Mouse (Mus musculus) gastrocnemius, postnatal 25 days (tissue): Measurements from ENCODE around the gene Nin. TPM values are rescaled to one million over a fixed set of nuclear protein-coding genes. Genes with fewer than 3 reads are reported as not detected.
A peak's percentile ranks its signal among the peaks of the same experiment; 100 is the strongest.

Source experiments
- DNase-seq: peaks from one replicate; pipeline ENCODE4 v3.0.0; 2022
- total RNA-seq, 2 experiments: library from RNA; stranded (reverse); gene quantifications; 1 replicate in 1 of 2; 2 replicates in 1 of 2; pipeline ENCODE4 v1.2.3; 2021

The Nin gene
- total RNA-seq, 2 experiments from 2014 or later: 20.4 to 20.9 TPM

DNA sequence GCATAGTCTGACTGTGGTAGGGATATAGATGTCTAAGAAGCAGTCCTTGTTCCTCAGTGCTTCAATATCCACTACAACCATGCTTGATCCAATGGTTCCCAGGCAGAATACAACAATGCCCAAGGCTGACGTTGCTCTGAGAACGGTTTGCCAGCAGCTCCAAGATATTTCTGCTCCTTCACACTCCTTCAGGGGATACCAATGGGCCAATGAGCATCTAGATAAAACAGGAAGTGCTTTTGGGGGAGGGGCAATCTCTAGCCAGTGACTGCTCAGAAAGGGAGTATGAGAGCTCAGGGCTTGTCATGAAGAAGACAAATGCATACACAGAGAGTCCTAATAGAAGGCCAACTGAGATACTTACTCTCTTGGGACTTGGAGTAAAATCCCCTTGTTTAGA lies 6.0 kb upstream of the Nin start:
- no peak for DNase-seq

DNA sequence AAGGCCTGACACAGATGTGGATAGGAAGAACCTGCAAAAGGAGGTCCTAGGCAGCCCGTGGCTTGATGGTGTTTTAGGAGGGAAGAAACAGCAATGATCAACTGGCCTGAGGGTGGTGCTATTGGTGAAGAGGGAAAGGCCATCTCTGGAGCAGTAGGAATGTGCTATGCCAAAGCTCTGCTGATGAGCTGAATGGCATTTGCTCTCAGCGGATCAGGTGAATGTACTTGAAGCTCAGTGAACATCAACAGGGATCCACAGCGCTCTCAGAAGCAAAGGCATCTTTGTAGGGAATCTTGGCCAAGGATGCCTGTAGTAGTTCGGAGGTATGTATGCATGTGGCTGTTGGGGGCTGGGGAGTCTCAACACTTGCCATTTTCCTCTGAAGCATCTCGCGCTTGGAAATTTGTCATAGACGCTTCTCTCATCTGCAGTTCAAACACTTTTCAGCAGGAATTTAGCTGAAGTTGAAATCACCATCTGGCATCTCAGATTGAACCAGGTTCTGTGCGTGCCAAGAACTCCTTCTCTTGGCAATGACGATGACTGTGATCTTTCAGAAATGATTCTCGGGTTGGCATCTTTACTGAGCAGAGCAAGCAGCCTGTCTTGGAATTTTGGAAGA lies 5.3 kb upstream of the Nin start:
- DNase-seq: no peak

DNA sequence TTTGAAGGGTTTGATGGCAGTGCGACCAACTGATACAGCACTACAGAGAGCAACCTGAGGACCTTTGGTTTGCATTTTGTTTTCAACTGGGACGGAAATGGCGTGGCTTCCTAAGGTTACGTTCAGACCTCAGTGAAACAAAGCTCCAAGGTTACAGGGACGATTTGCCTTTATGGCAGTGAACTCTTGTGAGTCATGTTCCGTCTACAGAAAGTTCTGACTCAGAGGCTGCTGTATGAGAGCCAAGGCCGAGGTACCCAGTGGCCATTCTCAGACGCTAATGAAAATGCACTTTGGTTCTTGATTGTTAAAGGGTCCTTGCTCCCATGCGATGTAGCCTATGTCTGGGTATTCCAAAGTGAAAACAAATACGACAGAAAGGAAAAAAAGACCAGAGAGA lies 3.6 kb upstream of the Nin start:
- no peak for DNase-seq

DNA sequence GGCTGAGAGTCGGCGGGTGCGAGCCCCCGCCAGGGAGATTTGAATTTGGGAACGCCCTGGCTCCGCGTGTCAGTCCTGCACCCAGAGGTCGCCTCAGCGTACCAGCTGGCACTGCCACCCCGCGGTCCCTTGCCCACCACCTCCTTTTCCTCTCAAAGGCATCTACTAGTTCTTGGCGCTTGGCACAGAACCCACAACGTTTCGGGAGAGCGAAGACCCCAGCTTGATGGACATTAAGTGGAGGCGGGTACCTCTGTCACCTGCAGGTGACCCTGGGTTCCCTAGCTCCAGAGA lies 1.5 kb downstream of the Nin start:
- no peak for DNase-seq

DNA sequence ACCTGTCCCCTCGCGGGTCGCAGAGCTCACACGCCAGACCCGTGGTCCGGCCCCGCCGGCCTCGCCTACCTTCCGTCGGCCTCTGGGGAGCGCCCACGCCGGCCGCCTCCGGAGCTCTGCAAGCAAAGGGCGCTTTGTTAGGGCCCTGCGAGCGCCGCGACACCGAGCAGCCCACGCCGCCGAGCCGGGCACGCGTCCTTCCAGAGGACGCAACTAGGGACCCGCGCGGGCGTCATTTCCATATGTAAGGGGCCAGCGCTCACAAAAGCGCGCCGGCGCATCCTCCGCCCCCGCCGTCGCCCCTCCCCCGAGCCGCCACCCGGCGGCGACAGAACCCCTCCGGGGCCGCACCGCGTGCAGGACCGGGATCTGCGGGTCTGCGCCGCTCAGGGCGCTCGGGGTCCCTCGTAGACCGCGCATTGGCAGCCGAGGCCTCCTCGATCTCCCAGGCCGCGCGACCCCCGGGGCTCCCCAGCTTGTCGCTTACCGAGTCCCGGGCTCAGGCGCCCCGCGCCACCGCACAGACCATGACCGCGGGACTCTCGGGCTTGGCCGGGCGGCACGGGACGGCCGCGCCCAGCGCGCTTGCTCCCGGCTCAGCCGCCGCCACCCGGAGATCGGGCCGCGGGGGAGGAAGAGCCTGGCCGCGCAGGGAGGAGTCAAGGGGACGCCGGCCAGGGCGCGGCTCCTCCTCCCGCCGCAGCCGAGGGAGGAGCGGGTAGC lies 2.0 kb downstream of the Nin start:
- DNase-seq: peak; percentile 83

DNA sequence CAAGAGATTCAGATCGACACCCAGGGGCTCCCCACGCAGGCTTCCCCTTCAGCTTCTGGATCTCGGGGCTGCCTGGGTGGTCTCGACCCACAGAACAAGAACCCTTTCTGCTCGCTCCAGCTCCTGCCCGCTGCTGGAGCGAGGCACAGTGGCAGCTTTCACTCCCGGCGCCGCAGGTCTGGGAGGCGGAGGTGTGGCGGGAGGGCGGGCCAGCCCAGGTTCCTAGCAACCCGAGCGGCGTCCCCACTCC lies 2.5 kb downstream of the Nin start:
- DNase-seq: no peak

DNA sequence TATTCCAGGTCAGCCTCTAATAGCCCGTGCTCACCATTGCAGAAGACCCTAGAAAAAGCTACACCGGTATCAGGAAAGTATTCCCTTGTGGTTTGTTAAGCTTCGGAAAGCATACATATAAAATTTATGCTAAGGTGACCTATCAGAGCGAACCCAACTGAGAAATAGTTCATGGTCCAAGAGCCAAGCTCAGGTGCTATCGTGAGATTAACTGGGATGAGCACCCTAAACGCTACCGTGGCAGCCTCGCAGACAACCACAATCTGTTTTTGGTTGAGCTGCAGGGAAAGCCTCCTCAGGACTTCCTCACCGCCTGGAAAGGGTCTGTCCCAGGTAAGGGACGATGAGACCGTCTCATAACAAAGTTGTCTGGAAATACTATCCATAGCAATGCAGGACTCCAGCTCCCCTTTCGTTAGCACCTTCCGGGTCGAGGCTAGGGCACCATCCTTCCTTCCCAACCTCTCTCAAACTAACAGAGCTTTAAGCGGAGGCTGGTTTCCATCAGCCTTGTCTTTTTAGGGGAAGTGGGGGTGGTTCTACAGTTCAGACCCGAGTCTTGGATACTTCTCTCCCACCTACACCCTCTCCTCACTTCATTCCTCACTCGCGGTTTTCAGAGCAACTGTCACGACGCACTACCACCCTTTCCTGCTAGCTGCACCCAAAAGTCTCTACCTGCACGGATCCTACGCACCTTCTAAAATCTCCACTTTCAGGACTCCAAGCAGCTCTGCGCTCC lies 3.0 kb downstream of the Nin start:
- DNase-seq: no peak

DNA sequence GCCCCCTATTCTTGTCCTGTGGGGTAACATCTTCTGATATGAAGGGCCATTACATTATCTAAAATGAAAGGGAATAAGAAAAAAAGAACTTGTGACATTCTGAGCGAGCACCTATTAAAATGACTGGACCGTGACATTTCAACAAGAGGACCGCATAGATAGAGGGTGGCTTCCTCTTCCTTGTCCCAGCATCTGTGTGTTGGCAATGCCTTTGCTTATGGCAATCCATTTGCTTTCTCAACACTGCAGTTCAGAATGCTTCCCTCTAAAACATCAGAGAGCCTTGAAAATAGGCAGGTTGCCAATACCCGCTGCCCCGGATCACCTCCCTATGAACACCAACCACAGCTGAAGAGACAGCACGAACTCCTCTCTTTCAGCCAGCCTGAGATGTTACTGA lies 3.6 kb downstream of the Nin start:
- DNase-seq: no peak

DNA sequence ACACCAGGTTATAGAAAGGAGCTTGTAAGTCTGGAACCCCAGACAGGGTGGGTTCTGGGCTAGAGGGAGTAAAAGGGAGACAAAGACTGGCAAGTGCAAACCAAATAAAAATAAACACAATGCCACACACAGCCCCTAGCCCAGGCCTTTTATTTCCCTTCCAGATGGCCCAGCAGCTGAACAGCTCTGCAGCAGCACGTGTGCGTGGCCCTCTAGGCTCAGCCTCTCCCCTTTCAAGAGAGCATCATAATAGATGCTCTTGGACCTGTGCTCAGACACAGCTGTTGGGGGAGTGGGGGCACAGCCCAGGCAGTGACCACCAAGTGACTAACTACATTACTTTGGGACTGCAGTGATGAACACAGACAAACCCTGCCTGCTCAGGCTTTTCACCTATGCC lies 5.4 kb downstream of the Nin start:
- DNase-seq: no peak

DNA sequence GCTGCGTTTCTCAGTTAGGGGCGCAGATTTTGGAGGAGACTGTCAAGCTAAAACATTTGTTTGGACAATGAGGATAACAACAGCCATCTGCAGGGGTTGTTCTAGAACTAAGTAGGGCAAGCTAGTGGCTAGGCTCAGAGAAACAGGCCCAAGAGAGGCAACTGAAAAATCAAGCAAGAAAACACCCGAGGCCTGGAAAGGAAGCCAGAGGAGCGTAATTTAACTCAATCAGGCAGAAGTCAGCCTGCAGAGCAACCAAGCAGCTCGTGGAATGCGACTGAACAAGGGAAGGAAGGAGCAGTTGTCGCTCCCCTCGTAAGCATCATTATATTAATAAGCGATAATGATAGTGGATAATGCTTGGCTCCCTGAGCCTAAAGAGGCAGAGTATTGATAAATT lies 7.0 kb downstream of the Nin start:
- DNase-seq: no peak

DNA sequence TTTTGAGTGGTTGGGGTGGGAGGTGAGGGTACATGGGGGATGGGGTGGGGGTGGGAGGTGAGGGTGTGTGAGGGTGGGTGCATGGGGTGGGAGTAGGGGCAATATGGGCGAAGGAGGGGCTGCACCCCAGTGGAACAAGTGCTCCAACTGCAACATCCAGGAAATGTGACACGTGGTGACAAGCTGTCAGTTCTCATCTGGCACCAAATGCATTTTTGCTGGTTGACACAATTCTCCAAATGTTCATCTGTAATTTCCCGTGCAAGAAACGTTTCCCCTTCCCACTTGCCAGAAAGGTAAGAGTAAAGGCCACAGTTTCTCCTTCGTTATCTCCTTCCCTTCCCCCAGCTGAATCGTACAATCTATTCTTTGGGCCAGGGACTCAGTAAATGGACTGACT lies 7.6 kb downstream of the Nin start:
- DNase-seq: no peak

DNA sequence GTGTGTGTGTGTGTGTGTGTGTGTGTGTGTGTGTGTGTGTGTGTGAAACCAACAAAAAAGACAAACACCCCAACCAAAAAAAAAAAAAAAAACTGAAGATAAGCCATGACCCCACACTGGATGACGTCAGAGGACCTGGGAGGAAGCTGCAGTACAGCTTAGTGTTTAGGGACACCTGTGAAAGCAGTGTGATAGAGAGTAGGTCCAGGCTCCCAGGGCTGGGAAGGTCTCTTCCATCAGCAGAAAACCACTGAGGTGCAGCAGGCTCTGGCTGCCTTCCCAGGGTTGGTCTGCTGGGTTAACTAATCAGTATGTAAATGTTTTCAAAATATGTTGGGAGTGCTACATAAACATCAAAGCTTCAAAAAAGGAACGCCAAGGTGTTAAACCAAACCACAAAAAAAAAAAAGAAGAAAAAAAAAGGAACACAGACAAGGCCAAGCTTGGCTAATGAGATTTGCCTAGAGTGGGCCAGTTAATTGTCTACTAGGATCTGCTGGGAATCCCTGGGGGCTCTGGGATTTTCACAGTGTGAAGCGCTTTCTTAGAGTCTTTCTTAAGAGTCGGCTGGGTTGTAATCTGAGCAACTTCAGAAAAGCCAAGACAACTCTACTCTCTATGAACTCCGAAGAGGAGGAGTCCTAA lies 8.6 kb downstream of the Nin start:
- DNase-seq: no peak

DNA sequence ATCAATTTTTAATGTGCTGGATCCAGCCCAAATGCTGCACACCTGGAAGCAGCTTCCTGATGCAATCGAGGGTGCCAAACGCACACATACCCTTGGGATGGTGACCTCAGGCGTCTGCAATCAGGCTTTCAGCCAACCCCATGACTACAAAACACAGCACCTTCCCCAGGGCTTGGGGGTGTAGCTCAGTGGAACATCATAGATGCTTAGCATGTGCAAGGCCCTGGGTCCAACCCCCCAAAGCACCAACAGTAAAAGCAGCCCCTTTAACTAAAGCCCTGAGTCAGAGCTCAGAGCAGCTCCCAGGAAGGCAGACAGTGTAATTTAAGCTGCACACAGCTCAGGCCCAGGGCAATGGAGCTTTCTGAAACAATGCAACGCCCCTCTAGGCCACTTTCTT lies 9.3 kb downstream of the Nin start:
- no peak for DNase-seq

DNA sequence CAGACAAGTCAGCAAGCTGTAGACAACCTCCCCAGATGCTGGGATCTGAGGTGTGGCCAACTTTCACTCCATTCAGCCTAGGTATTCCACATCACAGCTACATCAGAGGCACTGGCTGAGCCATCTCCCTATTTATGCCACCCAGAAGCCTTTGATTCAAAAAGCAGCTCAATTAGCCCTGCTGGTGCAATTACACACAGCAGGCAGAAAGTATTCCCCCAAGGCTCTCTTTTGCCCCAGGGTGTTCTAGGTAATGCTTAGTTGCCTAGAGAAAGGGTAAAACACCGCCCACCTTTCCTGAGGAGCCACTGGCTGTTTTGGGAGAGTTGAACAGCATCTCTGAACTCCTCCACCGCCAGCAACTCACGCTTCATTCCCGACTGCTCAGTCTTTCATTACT lies 10.3 kb downstream of the Nin start:
- no peak for DNase-seq

DNA sequence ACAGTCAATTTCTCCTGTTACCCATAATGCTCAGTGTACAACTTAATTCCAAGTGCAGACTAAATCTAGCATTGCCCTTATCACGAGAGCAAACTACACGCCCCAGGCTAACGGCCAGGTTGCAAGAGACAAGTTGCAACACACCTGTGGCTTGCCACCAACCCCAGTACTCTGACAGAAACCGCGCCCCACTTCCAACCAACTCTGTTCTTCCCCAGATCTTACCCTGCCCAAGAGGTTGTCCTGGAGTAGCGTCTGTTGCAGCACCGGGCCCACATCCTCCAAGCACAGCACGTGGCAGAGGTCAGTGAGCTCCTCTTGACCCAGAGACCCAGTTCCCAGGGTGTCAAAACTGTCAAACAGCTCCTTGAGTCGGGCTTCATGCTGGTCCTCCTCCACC lies 11.1 kb downstream of the Nin start:
- DNase-seq: no peak

DNA sequence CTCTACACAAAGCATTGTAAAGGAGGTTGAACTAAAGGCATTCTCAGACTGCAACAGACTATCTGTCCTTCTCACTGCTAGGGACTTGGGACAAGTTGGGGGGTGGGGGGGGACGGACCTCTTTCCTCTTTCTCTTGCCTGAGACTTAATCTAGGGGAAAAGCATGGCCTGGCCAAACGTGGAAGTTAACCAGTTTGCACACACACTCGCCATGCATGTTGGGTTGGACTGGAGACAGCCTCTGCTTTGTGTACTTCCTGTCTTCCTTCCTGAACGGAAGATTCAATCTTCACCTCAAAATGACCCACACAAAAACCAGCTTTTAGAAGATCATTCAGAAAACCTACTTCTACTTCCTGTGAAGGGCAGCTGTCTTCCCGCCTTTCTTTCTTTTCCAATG lies 11.7 kb downstream of the Nin start:
- DNase-seq: no peak

DNA sequence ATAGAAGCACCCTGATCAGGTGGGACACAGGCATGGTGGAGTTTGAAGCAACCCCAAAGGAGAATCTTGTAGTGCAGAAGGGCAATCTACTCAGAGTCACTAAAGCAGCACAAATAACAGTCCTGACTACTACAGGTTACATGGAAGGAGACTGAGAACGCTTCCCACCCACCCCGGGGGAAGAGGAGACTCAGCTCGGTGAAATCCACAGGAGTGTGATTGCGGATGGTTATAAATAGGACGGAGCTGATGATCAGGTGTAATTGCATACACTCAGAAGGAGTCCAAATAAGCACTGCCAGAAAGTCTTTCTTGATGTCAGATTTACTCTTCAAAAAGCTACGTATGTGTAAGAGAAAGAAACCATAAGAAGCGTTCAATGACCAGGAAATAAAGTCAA lies 15.6 kb downstream of the Nin start:
- DNase-seq: no peak

DNA sequence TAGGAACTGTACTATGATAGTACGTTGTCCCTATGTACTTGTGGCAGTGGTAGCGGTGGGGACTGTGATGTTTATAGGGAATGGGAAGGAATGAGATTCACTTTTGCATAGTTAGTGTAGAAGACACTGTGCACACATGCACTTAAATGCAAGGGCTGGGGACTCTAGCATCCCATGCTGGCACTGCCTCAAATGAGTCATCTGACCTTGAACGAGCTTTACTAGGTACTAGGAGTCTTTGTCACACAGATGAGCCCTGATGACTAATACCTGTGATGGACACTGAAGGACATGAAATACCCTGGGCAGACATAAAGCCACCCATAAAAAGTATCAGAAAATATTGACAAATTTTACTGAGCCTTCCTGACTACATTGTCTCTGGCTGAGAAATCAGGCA lies 16.2 kb downstream of the Nin start:
- DNase-seq: no peak

DNA sequence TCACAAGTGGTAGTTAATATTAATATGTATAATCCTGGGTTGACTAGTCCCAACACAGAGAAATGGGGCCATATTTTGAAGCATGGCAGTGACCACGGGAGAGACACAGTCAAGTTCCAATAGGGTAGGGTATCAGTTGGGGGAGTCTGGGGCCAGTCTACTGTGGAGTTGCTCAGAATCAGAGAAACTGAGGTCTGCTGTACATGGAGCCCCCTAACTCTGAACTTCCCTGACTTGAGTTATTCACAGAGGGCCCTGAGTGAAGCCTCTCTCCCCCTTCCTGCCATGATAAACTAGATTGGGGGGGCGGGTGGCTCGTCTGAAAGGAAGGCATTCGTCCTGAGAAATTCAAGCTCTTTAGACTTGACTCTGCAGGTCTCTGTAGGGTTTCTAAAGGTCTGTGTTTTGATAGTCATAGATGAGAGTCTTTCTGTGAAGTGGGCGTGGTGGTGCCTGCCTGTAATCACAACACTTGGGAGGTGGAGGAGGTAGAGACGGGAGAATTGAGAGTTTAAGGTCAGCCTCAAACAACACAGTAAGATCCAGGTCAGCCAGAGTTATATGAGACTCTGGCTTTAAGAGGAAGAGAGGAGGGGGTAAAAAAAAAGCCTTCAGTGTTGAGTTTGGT lies 20.1 kb downstream of the Nin start:
- DNase-seq: no peak

DNA sequence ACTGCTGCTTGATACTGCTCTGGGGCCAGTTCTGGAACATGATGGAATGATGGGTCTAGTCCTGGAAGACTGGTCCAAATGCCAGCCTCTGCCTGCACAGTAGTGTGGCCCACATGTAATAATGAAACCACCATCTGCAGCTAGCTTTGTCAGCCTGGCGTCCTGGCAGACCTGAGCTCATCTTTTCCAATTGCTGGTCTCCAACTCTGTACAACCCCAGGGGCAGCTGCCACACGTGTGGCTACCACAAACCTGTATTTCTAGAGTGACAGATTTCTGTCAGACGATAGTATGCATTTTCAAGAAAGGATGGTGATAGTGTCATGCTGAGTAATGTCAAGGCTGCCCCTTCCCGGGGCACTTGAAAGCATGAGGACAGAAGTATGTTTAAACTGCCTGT lies 25.2 kb downstream of the Nin start:
- no peak for DNase-seq

DNA sequence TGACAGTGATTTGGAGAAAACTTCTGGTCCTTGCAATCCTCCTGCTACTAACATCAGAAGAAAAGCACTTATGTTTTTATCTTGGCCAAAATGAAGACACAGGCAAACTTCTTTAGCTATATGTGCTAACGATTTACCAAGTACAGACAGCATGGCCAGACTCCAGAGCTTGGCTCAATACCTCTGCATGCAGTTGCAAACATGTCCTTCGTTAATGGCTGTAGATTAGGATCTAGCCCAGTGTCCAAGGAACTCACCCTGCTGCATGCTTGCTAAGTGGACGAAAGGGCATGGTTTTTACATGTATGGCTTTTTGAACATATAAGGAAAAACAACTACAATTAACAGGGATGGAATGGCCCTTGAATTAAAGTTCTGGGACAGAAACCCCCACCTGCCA lies 28.2 kb downstream of the Nin start:
- DNase-seq: no peak

DNA sequence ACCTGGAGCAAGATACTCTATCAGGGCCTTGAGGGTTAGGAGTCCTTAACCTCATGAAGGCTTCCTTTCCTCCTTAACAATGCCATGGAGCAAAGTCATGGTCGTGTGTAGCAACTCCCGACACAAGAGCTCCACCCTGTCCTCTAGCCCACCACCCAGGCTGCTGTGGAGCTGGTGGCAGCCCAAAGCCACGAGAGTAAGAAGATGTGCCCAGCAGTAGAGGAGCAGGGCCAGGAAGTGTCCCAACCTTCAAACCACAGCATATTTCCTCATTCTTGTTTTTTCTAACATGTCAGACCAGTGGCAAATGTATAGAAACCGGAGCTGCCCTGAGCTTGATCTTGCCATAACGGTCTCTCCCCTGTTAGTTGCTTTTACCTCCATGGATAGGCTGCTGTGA lies 29.3 kb downstream of the Nin start:
- no peak for DNase-seq

DNA sequence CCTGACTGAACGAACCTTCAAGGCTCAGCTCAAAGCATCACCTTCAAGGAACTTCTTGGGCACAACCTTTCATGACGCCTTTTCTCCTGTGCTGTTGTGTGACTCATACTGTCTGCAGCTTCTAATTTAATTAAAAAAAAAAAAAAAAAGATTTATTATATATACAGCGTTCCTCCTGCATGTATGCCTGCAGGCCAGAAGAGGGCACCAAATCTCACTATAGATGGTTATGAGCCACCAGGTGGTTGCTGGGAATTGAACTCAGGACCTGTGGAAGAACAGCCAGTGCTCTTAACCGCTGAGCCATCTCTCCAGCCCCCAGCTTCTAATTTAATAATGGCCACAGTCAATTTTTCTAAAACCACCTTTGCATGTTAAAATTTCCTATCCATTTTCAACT lies 29.8 kb downstream of the Nin start:
- no peak for DNase-seq
